Mouse (Mus musculus): ENCODE results near the gene Hid1.

- TF ChIP-seq USF1 (IDR thresholded peaks at IDR 0.05; ENCODE audit: low read depth) (no peak), CTCF (IDR thresholded peaks at IDR 0.05; ENCODE audit: control insufficient read depth, insufficient read depth, insufficient read length) (no peak), MAX (IDR thresholded peaks at IDR 0.05) (no peak), MYOG (IDR thresholded peaks at IDR 0.05; ENCODE audit: control insufficient read depth, extremely low read depth, insufficient read length) (no peak), MYOD1 (IDR thresholded peaks at IDR 0.05; ENCODE audit: control insufficient read depth, insufficient read length, low read depth) (no peak), CEBPB (IDR thresholded peaks at IDR 0.05; ENCODE audit: low read depth) (no peak), FOSL1 (IDR thresholded peaks at IDR 0.05; ENCODE audit: insufficient read depth, low read length, poor library complexity, severe bottlenecking) (no peak)
Measured at GRCm38 (mm10) chr11:115298160-115298559, 69.4 kb downstream of the Hid1 start.

Measured in C2C12 (cell line).